Mouse (Mus musculus) ES-Bruce4 (cell line): Measurements from ENCODE around the gene Rplp0.

Experiments used
- CTCF ChIP-seq: IDR thresholded peaks from one replicate; pipeline ENCODE4 v1.8.1; 2011; ENCODE audit warnings: low read depth, low read length
- EP300 ChIP-seq: IDR thresholded peaks from 2 replicates; pipeline ENCODE4 v1.6.1; 2011; ENCODE audit warnings: low read depth, low read length; ENCODE audit not compliant: insufficient read depth
- POLR2A ChIP-seq: IDR thresholded peaks from one replicate; pipeline ENCODE4 v1.8.1; 2011; ENCODE audit warnings: low read length; ENCODE audit not compliant: insufficient read depth

- TF ChIP-seq CTCF (peak; percentile 89), POLR2A (peak; percentile 96), EP300 (no peak)
Observed at GRCm38 (mm10) chr5:115559237-115560101, at the start of gene Rplp0.
